Mouse (Mus musculus) E14TG2a.4 (cell line): ENCODE results near the gene Mast4.

Experiments
- CTCF ChIP-seq: conservative IDR thresholded peaks from 2 replicates; pipeline ENCODE4 v1.5.1; 2014; ENCODE audit warnings: low read length
- POU5F1 ChIP-seq: IDR thresholded peaks from 2 replicates; pipeline ENCODE4 v1.6.1; 2014; ENCODE audit warnings: low read length, borderline replicate concordance

- TF ChIP-seq CTCF: no peak
- TF ChIP-seq POU5F1: no peak
These were observed 433.8 kb downstream of the Mast4 start for GRCm38 (mm10) chr13:102900531-102900930.
